Comparison of ENCODE assay signal across 8 mouse cellular contexts in the genomic region with DNA sequence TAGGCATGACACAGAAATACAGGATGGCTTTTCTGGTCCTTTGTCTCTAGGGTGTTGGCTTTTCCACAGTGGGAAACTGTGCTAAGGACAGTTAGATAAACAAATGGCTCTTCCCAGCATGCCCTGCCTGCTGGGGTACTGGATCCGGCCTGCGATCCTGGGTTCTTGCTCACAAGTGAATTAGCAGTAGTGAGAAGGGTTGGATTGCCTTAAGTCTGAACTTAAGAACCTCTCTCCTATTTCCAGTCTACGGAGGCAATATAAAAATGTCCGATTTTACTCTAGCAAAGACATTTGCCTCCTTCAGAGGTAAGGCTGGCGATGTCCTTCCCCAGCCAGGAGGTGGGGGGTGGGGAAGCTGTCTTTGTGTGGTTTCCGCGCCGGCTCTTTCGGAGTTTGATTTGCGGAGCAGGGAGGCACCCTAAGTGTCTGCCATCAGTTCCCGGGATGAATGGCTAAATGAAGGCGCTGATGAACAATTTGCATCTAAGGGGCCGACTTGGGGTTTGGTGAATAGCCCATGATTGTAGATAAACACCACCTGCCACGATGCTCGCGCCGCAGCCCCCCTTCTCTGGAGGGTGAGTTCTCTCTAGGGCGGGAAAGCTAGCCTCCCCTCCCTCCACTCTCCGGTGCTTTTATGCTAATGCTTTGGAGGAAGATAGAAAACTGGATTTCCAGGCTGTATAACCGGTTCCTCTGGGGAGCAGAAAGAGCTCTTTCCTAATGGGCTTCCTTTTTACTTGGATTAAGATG. TPM values are rescaled to one million over a fixed set of nuclear protein-coding genes. Genes with fewer than 3 reads are reported as not detected.
DNase-seq lines count a peak whose midpoint lies in the region; ATAC-seq and TF ChIP-seq lines count a peak whose summit lies in the region.

No protein-coding gene starts in this region.

- H3K4me2 ChIP-seq in embryonic facial prominence, embryonic 12.5 days (replicated peaks): peak overlapping the region; percentile 55
- peak overlapping the region; percentile 54 for H3K4me2 ChIP-seq in hindbrain, postnatal 0 days (ENCODE audit: low read depth, low read length)
- H3K4me2 ChIP-seq in liver, embryonic 14.5 days (ENCODE audit: low read depth): peak overlapping the region; percentile 68
- peak overlapping the region; percentile 51 for H3K4me2 ChIP-seq in neural tube, embryonic 12.5 days (replicated peaks)

- H3K36me3 ChIP-seq in embryonic facial prominence, embryonic 12.5 days: no peaks in the 10 kb centered on the region
- H3K36me3 ChIP-seq in hindbrain, postnatal 0 days (ENCODE audit: insufficient read depth, low read length): no peaks in the 10 kb centered on the region
- no peaks in the 10 kb centered on the region for H3K36me3 ChIP-seq in liver, embryonic 14.5 days (replicated peaks; ENCODE audit: control insufficient read depth, insufficient read depth, low read depth)
- H3K36me3 ChIP-seq in neural tube, embryonic 12.5 days: no peaks in the 10 kb centered on the region

- no peak for TF ChIP-seq CTCF in hindbrain, postnatal 0 days (IDR thresholded peaks at IDR 0.05; ENCODE audit: low read depth)
- no peak for TF ChIP-seq CTCF in liver, embryonic 14.5 days (IDR thresholded peaks at IDR 0.05; ENCODE audit: low read depth)

- H3K9me3 ChIP-seq in embryonic facial prominence, embryonic 12.5 days: no peaks in the 10 kb centered on the region
- no peaks in the 10 kb centered on the region for H3K9me3 ChIP-seq in hindbrain, postnatal 0 days (ENCODE audit: low read length)
- H3K9me3 ChIP-seq in liver, embryonic 14.5 days (ENCODE audit: control insufficient read depth, low read length): no peaks in the 10 kb centered on the region
- 0 out of 2 replicates have a peak, but pooled peaks cover 6% of the 10 kb centered on the region for H3K9me3 ChIP-seq in neural tube, embryonic 12.5 days

- DNase-seq in layer of hippocampus, adult 11-12 months (ENCODE audit: low spot score): peak; percentile 30
- DNase-seq in layer of hippocampus, adult 18-20 months (ENCODE audit: low spot score in 2 of 2): no peak
- DNase-seq in hindbrain, postnatal 0 days (ENCODE audit: low spot score): peak; percentile 66
- DNase-seq in liver, embryonic 14.5 days (ENCODE audit: low read depth in 3 of 3, low spot score in 3 of 3): peak in 2 of 3 experiments; percentile 15 to 28
- no peak for DNase-seq in spleen, postnatal 4 days (ENCODE audit: low spot score in 2 of 2)

- H3K9ac ChIP-seq in embryonic facial prominence, embryonic 12.5 days: peak overlapping the region; percentile 36; the same call in 1 of the 2 replicates
- peak overlapping the region; percentile 42 for H3K9ac ChIP-seq in hindbrain, postnatal 0 days (replicated peaks; ENCODE audit: low read length)
- peak overlapping the region; percentile 50 for H3K9ac ChIP-seq in liver, embryonic 14.5 days (replicated peaks)
- peak overlapping the region; percentile 14 for H3K9ac ChIP-seq in neural tube, embryonic 12.5 days

- no peaks in the 10 kb centered on the region for H3K27me3 ChIP-seq in embryonic facial prominence, embryonic 12.5 days
- H3K27me3 ChIP-seq in hindbrain, postnatal 0 days (ENCODE audit: insufficient read depth, low read length): no peaks in the 10 kb centered on the region
- no peaks in the 10 kb centered on the region for H3K27me3 ChIP-seq in liver, embryonic 14.5 days (ENCODE audit: control insufficient read depth, insufficient read depth, low read length)
- H3K27me3 ChIP-seq in neural tube, embryonic 12.5 days (replicated peaks): no peaks in the 10 kb centered on the region

- H3K27ac ChIP-seq in embryonic facial prominence, embryonic 12.5 days: peak overlapping the region; percentile 76
- peak overlapping the region; percentile 38 for H3K27ac ChIP-seq in hindbrain, postnatal 0 days
- H3K27ac ChIP-seq in liver, embryonic 14.5 days: peak overlapping the region; percentile 1
- peak overlapping the region; percentile 38 for H3K27ac ChIP-seq in neural tube, embryonic 12.5 days

- peaks cover 28% of the 10 kb centered on the region; the same call in 1 of the 2 replicates for H3K4me1 ChIP-seq in embryonic facial prominence, embryonic 12.5 days
- H3K4me1 ChIP-seq in hindbrain, postnatal 0 days (ENCODE audit: insufficient read depth, low read length): peaks cover 12% of the 10 kb centered on the region; the same call in 1 of the 2 replicates
- H3K4me1 ChIP-seq in liver, embryonic 14.5 days (replicated peaks; ENCODE audit: control insufficient read depth in 2 of 2, insufficient read depth in 2 of 2, low read length in 1 of 2): peaks cover 27 to 39% of the 10 kb centered on the region in 2 experiments
- H3K4me1 ChIP-seq in neural tube, embryonic 12.5 days: peaks cover 22% of the 10 kb centered on the region

- TF ChIP-seq EP300 in liver, embryonic 14.5 days (IDR thresholded peaks at IDR 0.05; ENCODE audit: low read depth): no peak

- peak; percentile 64; the same call in 1 of the 2 replicates for ATAC-seq in embryonic facial prominence, embryonic 12.5 days (ENCODE audit: insufficient number of reproducible peaks, insufficient read depth, low FRiP score, low TSS enrichment)
- peak; percentile 53 for ATAC-seq in hindbrain, postnatal 0 days
- no peak for ATAC-seq in liver, embryonic 14.5 days (ENCODE audit: insufficient read depth)
- ATAC-seq in neural tube, embryonic 12.5 days (ENCODE audit: low FRiP score, low read depth): peak; percentile 84
- ATAC-seq in inflammation-experienced regulatory T-cells, adult 6 months: no peak

- 4% methylated on average over 20 of the region's 20 CpGs for WGBS in embryonic facial prominence, embryonic 12.5 days
- 2% methylated on average over 20 of the region's 20 CpGs for WGBS in hindbrain, postnatal 0 days
- WGBS in liver, embryonic 14.5 days (ENCODE audit: insufficient replicate concordance): 6% methylated on average over 20 of the region's 20 CpGs
- WGBS in neural tube, embryonic 12.5 days: 2% methylated on average over 20 of the region's 20 CpGs

- H3K4me3 ChIP-seq in embryonic facial prominence, embryonic 12.5 days: peak overlapping the region; percentile 25
- peak overlapping the region; percentile 10; the same call in 1 of the 2 replicates for H3K4me3 ChIP-seq in hindbrain, postnatal 0 days (ENCODE audit: low read length)
- peak overlapping the region; percentile 11 to 26 for H3K4me3 ChIP-seq in liver, embryonic 14.5 days (ENCODE audit: insufficient read depth in 1 of 2, low read depth in 2 of 2, low read length in 2 of 2)
- peak overlapping the region; percentile 16; the same call in 1 of the 2 replicates for H3K4me3 ChIP-seq in neural tube, embryonic 12.5 days

RNA-seq across cellular contexts. Expression of a gene that starts 30.7 kb away (rescaled TPM):
- total RNA-seq in layer of hippocampus, adult 18-20 months (2021): 10 to 100 TPM; 16.8 to 32.1 TPM
- polyA plus RNA-seq in embryonic facial prominence, embryonic 12.5 days (2016; fragmentation: Nextera tagmentation; extraction: Ambion mirVana): 3.9 and 5.2 TPM in 2 replicates
- total RNA-seq in hindbrain, postnatal 0 days (2014; rRNA removed): 5.7 and 6.5 TPM in 2 replicates
- 6.2 TPM in 2 replicates for polyA plus RNA-seq in hindbrain, postnatal 0 days (2015; fragmentation: Nextera tagmentation; extraction: Ambion mirVana)
- 0.48 and 0.84 TPM in 2 replicates for polyA plus RNA-seq in liver, embryonic 14.5 days (2012; rRNA removed)
- 0.46 and 0.72 TPM in 2 replicates for polyA plus RNA-seq in liver, embryonic 14.5 days (2014; fragmentation: Nextera tagmentation; extraction: Ambion mirVana)
- polyA plus RNA-seq in neural tube, embryonic 12.5 days (2016; fragmentation: Nextera tagmentation; extraction: Ambion mirVana): 23.1 and 24.7 TPM in 2 replicates
- 1 to 10 TPM in 1 of 3 experiments, under 1 TPM in 1, not detected in 1; 0.40 to 1.6 TPM for polyA plus RNA-seq in inflammation-experienced regulatory T-cells, adult 6 months (2017; shearing (Covaris generic))

RNA-seq across cellular contexts. Expression of a gene that starts 36.6 kb away (rescaled TPM):
- 10 to 100 TPM; 35.2 to 35.9 TPM for total RNA-seq in layer of hippocampus, adult 18-20 months (2021)
- polyA plus RNA-seq in embryonic facial prominence, embryonic 12.5 days (2016; fragmentation: Nextera tagmentation; extraction: Ambion mirVana): 48.1 and 50.4 TPM in 2 replicates
- total RNA-seq in hindbrain, postnatal 0 days (2014; rRNA removed): 19.0 and 24.1 TPM in 2 replicates
- polyA plus RNA-seq in hindbrain, postnatal 0 days (2015; fragmentation: Nextera tagmentation; extraction: Ambion mirVana): 25.6 and 30.6 TPM in 2 replicates
- polyA plus RNA-seq in liver, embryonic 14.5 days (2012; rRNA removed): 6.7 and 9.6 TPM in 2 replicates
- 12.9 and 15.4 TPM in 2 replicates for polyA plus RNA-seq in liver, embryonic 14.5 days (2014; fragmentation: Nextera tagmentation; extraction: Ambion mirVana)
- polyA plus RNA-seq in neural tube, embryonic 12.5 days (2016; fragmentation: Nextera tagmentation; extraction: Ambion mirVana): 40.0 and 43.2 TPM in 2 replicates
- polyA plus RNA-seq in inflammation-experienced regulatory T-cells, adult 6 months (2017; shearing (Covaris generic)): 10 to 100 TPM; 29.2 to 33.5 (median 29.4) TPM

Comparison
In these comparisons a context has a peak if more than half of its experiments do, and no peak if none do; other contexts are left out.
1. DNase-seq: peak in layer of hippocampus, adult 11-12 months (single experiment), hindbrain, postnatal 0 days (single experiment) and liver, embryonic 14.5 days (2 of 3); none in layer of hippocampus, adult 18-20 months (0 of 2) and spleen, postnatal 4 days (0 of 2).
2. ATAC-seq: peak in embryonic facial prominence, embryonic 12.5 days (single experiment), hindbrain, postnatal 0 days (single experiment) and neural tube, embryonic 12.5 days (single experiment); none in liver, embryonic 14.5 days (single experiment) and inflammation-experienced regulatory T-cells, adult 6 months (single experiment).
3. H3K27ac ChIP-seq: peak in every context shown above with its lines; median percentile 76 in embryonic facial prominence, embryonic 12.5 days; 38 in hindbrain, postnatal 0 days; 38 in neural tube, embryonic 12.5 days; 1 in liver, embryonic 14.5 days.
4. Peak in every context shown above with its lines, with median percentiles within 50 percentile points of each other: H3K4me2 ChIP-seq, H3K4me3 ChIP-seq and H3K9ac ChIP-seq.